ENCODE assay signal across 17 mouse cellular contexts in the genomic region with DNA sequence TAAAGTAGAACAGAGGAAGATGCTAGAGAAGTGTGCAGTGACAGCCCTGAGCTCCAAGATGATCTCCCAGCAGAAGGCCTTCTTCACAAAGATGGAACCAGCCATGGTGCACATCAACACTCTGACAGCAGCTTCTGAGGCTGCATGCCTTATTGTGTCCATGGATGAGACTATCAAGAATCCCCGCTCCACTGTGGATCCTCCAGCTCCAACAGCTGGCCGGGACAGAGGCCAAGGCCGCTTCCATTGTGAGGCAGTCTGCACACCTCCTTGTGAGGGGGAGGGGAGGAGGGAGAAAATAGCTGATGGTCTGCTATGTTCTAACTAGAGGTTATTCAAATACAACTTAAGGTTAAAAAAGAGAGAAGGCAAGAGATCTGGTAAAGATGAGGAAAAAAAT.
DNase-seq lines count a peak whose midpoint lies in the region; ATAC-seq and TF ChIP-seq lines count a peak whose summit lies in the region.
"Had no signal": no experiment of that assay in that cellular context is flagged by ENCODE, and none has a peak within 500 bp of the region (broad histone marks: within the 10 kb centered on the region; RNA-seq: fewer than 3 reads in every experiment).

No protein-coding gene starts in this region.

- no peak for TF ChIP-seq CTCF in lung, embryonic 14.5 days (IDR thresholded peaks at IDR 0.05; ENCODE audit: low read depth)

- H3K9me3 ChIP-seq in lung, embryonic 14.5 days (ENCODE audit: low read depth, low read length) = no peaks in the 10 kb centered on the region
- H3K9me3 ChIP-seq in forebrain, embryonic 13.5 days (replicated peaks) = no peaks in the 10 kb centered on the region
- H3K9me3 ChIP-seq: embryonic facial prominence, embryonic 10.5 days; kidney, embryonic 15.5 days; midbrain, embryonic 13.5 days; neural tube, embryonic 12.5 days had no signal

- peak; percentile 10 to 18 for DNase-seq in heart, adult 18-20 months
- no peak for DNase-seq in heart, postnatal 25 days (ENCODE audit: low spot score)
- DNase-seq in lung, embryonic 14.5 days = peak; percentile 70
- DNase-seq in lung, postnatal 25 days (ENCODE audit: low spot score) = no peak
- DNase-seq in lung, postnatal 10 days = peak; percentile 47
- peak; percentile 16 for DNase-seq in testis, postnatal 14 days (ENCODE audit: low spot score)
- DNase-seq: cerebellum, adult 2 months; thymus, adult 18-20 months; thymus, postnatal 4 days had no signal

- peak overlapping the region; percentile 77 for H3K27ac ChIP-seq in lung, embryonic 14.5 days (ENCODE audit: low read depth)
- no peak overlapping the region for H3K27ac ChIP-seq in forebrain, embryonic 13.5 days
- H3K27ac ChIP-seq: embryonic facial prominence, embryonic 10.5 days; kidney, embryonic 15.5 days; liver, embryonic 14.5 days; midbrain, embryonic 13.5 days; neural tube, embryonic 12.5 days had no signal

- intact Hi-C loops in heart, postnatal 25 days (cut with DNase I) = no loop called here

- no peak overlapping the region for H3K4me3 ChIP-seq in lung, embryonic 14.5 days (ENCODE audit: low read depth, low read length)
- no peak overlapping the region for H3K4me3 ChIP-seq in forebrain, embryonic 13.5 days
- H3K4me3 ChIP-seq: embryonic facial prominence, embryonic 10.5 days; kidney, embryonic 15.5 days; midbrain, embryonic 13.5 days; neural tube, embryonic 12.5 days had no signal

- H3K27me3 ChIP-seq in lung, embryonic 14.5 days (ENCODE audit: insufficient read depth, low read length) = no peaks in the 10 kb centered on the region
- H3K27me3 ChIP-seq in forebrain, embryonic 13.5 days = no peaks in the 10 kb centered on the region
- H3K27me3 ChIP-seq: kidney, embryonic 15.5 days; midbrain, embryonic 13.5 days; neural tube, embryonic 12.5 days had no signal

- 60% methylated on average over 3 of the region's 3 CpGs for WGBS in lung, embryonic 14.5 days
- 87% methylated on average over 3 of the region's 3 CpGs for WGBS in forebrain, embryonic 13.5 days

- peaks cover 13% of the 10 kb centered on the region for H3K4me1 ChIP-seq in lung, embryonic 14.5 days (ENCODE audit: insufficient read depth)
- H3K4me1 ChIP-seq in forebrain, embryonic 13.5 days = no peaks in the 10 kb centered on the region
- H3K4me1 ChIP-seq: embryonic facial prominence, embryonic 10.5 days; midbrain, embryonic 13.5 days; neural tube, embryonic 12.5 days had no signal

- no peaks in the 10 kb centered on the region for H3K36me3 ChIP-seq in lung, embryonic 14.5 days (ENCODE audit: insufficient read depth)
- no peaks in the 10 kb centered on the region for H3K36me3 ChIP-seq in forebrain, embryonic 13.5 days (ENCODE audit: poor library complexity, severe bottlenecking)
- H3K36me3 ChIP-seq: embryonic facial prominence, embryonic 10.5 days; kidney, embryonic 15.5 days; midbrain, embryonic 13.5 days; neural tube, embryonic 12.5 days had no signal

- ATAC-seq in lung, embryonic 14.5 days (ENCODE audit: insufficient read depth) = no peak
- ATAC-seq in forebrain, embryonic 13.5 days = no peak
- ATAC-seq: hindbrain, embryonic 16.5 days; intestine, embryonic 16.5 days; midbrain, embryonic 13.5 days had no signal

- no peak overlapping the region for H3K4me2 ChIP-seq in lung, embryonic 14.5 days
- no peak overlapping the region for H3K4me2 ChIP-seq in forebrain, embryonic 13.5 days
- H3K4me2 ChIP-seq: kidney, embryonic 15.5 days; midbrain, embryonic 13.5 days; neural tube, embryonic 12.5 days had no signal

- no peak overlapping the region for H3K9ac ChIP-seq in lung, embryonic 14.5 days
- no peak overlapping the region for H3K9ac ChIP-seq in forebrain, embryonic 13.5 days
- H3K9ac ChIP-seq: kidney, embryonic 15.5 days; liver, embryonic 14.5 days; midbrain, embryonic 13.5 days; neural tube, embryonic 12.5 days had no signal

Comparison
In these comparisons a context has a peak if more than half of its experiments do, and no peak if none do; other contexts are left out.
1. DNase-seq: peak in heart, adult 18-20 months (2 of 2), lung, embryonic 14.5 days (single experiment), lung, postnatal 10 days (single experiment) and testis, postnatal 14 days (single experiment); none in heart, postnatal 25 days (single experiment) and lung, postnatal 25 days (single experiment).